Mouse (Mus musculus): ENCODE results near the gene Iqcm. TPM values are rescaled to one million over a fixed set of nuclear protein-coding genes. Genes with fewer than 3 reads are reported as not detected.

The Iqcm gene
- 0.04 TPM in 1 of 2 replicates, not detected in the other for polyA plus RNA-seq (2012; rRNA removed)

GRCm38 (mm10) chr8:75448394-75448793 lies at the start of gene Iqcm:
TSS of gene Iqcm (plus strand) at chr8:75448694.

GRCm38 (mm10) chr8:75406489-75406888 lies 42.0 kb upstream of the Iqcm start, which contains the start of gene Gm10358:
TSS of gene Gm10358 (minus strand) at chr8:75406589.

Other genes with a start within 250 kb of the Iqcm start
- 0.77 and 1.4 TPM in 2 replicates for gene Rasd2, start 234.8 kb upstream of the Iqcm start, polyA plus RNA-seq (2012; rRNA removed)
- gene Gm10358, start 42.1 kb upstream of the Iqcm start, polyA plus RNA-seq (2012; rRNA removed): 0.56 and 0.72 TPM in 2 replicates

Measured in central nervous system, embryonic 14 days (tissue).